Mouse (Mus musculus) stomach, postnatal 0 days (tissue): Measurements from ENCODE around the gene Klhl42. TPM values are rescaled to one million over a fixed set of nuclear protein-coding genes. Genes with fewer than 3 reads are reported as not detected.

ENCODE experiments used
- ATAC-seq: fragments of 200-750 bp; cut with Nextera tagmentation; 2 replicates; pipeline ENCODE4 v1.8.0; 2017; ENCODE audit not compliant: low FRiP score, low TSS enrichment
- DNase-seq: peaks from one replicate; pipeline ENCODE4 v3.0.0-alpha.2; 2016; ENCODE audit warnings: low spot score
- H3K27ac ChIP-seq: fragments of 300-500 bp; sonication (generic); replicated peaks from 2 replicates; pipeline ENCODE4 v1.5.1; 2014; ENCODE audit warnings: mild to moderate bottlenecking, control low read depth
- H3K27me3 ChIP-seq: fragments of 300-500 bp; sonication (generic); 2 replicates; pipeline ENCODE4 v1.6.1; 2014; ENCODE audit warnings: low read length; ENCODE audit not compliant: control insufficient read depth, insufficient read depth
- H3K36me3 ChIP-seq: fragments of 300-500 bp; sonication (generic); 2 replicates; pipeline ENCODE4 v1.6.1; 2014; ENCODE audit warnings: low read length, mixed read lengths; ENCODE audit not compliant: control insufficient read depth, insufficient read depth
- H3K4me1 ChIP-seq: fragments of 300-500 bp; sonication (generic); replicated peaks from 2 replicates; pipeline ENCODE4 v1.6.1; 2014; ENCODE audit warnings: antibody characterized with exemption; ENCODE audit not compliant: control insufficient read depth, insufficient read depth
- H3K4me2 ChIP-seq: fragments of 300-500 bp; sonication (generic); replicated peaks from 2 replicates; pipeline ENCODE4 v1.6.1; 2014; ENCODE audit warnings: low read depth, mild to moderate bottlenecking, control low read depth, moderate library complexity
- H3K4me3 ChIP-seq: fragments of 300-500 bp; sonication (generic); 2 replicates; pipeline ENCODE4 v1.5.1; 2014; ENCODE audit warnings: low read depth, low read length, control low read depth
- H3K9ac ChIP-seq: fragments of 300-500 bp; sonication (generic); 2 replicates; pipeline ENCODE4 v1.6.1; 2014; ENCODE audit warnings: mild to moderate bottlenecking, low read length, control low read depth, mixed read lengths
- H3K9me3 ChIP-seq: fragments of 300-500 bp; sonication (generic); 2 replicates; pipeline ENCODE4 v1.6.1; 2016; ENCODE audit warnings: low read length; ENCODE audit not compliant: control insufficient read depth
- CTCF ChIP-seq: IDR thresholded peaks from 2 replicates; pipeline ENCODE4 v1.5.1; 2016; ENCODE audit warnings: antibody characterized with exemption, low read depth, mild to moderate bottlenecking, moderate library complexity
- EP300 ChIP-seq: optimal IDR thresholded peaks from 2 replicates; pipeline ENCODE3; 2016; ENCODE audit warnings: antibody characterized with exemption
- WGBS: fragments of 180-500 bp; shearing (Covaris S2); extraction: QIAGEN DNeasy Blood & Tissue Kit; methylation state at CpG from one replicate; pipeline ENCODE4 v1.1.7; 2014; 5-methylcytosine and 5-hydroxymethylcytosine counted together
- polyA plus RNA-seq: library from polyadenylated mRNA; unstranded; fragments of >200 nt; fragmentation: Nextera tagmentation; extraction: Ambion mirVana; gene quantifications from 2 replicates; pipeline ENCODE4 v1.2.1, GENCODE M21; 2015

The Klhl42 gene
- 4.0 and 4.5 TPM in 2 replicates for polyA plus RNA-seq

DNA sequence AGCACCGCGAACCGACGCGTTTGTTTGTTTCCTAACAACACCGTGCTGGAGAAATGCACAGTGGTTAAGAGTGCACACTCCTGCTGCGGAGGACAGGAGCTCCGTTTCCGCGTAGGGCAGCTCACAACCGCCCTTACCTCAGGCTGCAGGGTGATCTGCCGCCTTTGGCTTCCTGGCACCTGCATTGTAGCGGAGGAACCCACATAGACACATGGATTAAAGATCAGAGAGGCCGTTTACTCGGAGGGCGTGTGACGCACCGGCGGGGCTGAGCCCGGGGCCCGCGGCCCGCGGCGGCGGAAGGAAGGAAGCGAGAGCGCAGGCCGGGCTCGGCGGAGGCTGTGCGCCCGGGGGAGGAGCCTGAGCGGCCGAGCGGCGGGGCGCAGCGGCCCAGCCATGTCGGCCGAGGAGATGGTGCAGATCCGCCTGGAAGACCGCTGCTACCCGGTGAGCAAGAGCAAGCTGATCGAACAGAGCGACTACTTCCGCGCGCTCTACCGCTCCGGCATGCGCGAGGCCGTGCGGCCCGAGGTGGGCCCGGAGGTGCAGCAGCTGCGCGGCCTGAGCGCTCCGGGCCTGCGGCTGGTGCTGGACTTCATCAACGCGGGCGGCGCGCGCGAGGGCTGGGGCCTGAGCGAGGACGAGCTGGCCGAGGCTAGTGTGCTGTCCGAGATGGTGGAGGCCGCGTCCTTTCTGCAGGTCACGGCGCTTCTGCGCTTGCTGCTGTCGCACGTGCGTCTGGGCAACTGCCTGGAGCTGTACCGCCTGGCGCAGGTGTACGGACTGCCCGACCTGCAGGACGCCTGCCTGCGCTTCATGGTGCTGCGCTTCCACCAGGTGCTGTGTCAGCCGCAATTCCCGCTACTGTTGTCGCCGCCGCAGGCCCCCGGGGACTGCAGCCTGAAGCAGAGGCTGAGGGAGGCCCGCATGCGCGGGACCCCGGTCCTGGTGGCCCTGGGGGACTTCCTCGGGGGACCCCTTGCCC lies at the start of gene Klhl42:
TSS of gene Klhl42 (plus strand) at position 244 of the 985 bp plus-strand sequence.
- Histone ChIP-seq H3K27me3 (no peaks in the 10 kb centered on the region), H3K4me3 (peak within 1 kb of the TSS; percentile 75), H3K4me1 (no peaks in the 10 kb centered on the region), H3K9me3 (no peaks in the 10 kb centered on the region), H3K9ac (peak within 1 kb of the TSS; percentile 94), H3K27ac (peak within 1 kb of the TSS; percentile 90), H3K4me2 (peak within 1 kb of the TSS; percentile 93), H3K36me3 (peaks cover 4% of the 10 kb centered on the region; the same call in 1 of the 2 replicates)
- DNase-seq = peak; percentile 80
- no peak for TF ChIP-seq CTCF
- no peak for TF ChIP-seq EP300
- ATAC-seq = peak; percentile 93
- under 1% methylated on average over 99 of the region's 99 CpGs for WGBS

DNA sequence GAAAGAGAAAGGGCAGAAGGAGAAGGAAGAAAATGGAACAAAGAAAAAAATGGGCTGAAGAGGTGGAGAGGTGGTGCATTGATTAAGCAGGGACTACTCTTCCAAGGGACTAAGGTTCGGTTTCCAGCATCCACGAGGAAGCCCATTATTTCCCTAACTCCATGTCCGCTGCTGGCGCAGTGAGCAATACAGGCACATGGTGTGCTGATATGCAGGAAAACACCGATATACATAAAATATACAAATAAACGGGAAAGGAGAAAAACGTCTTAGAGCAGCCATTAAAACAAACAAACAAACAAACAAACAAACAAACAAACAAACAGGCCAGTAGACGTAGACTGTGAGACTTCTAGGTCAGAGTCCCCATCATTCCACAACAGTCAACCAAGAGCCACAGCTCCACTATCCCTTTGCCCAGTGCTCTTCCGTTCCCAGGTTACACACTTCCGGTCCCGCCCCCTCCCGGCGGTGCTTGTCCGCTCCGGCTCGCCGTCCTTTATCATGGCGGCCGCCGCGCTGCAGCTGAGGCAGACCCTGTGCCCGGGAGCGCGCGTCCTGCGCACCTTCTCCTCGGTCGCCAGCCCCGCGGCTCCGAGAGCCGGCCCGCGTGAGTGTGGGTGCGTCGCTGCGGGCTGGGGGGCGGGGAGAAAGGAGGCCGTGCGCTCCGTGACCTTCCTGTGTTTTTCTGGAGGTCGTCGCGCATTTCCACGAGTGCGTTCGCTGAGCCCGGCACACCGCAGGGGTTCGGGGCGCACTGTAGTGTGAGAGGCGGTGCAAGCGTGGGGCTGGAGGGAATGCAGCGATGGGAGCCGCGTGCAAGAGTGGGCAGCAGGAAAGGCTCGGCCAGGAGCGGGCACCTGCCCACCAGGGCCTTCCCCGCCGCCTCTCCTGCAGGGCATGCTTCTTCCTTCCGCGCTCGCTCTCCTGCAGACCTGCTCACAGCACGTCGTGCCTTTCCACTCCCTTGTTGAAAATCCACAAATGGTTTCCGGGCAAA lies 48.6 kb upstream of the Klhl42 start, which contains the start of gene Mrps35:
TSS of gene Mrps35 (plus strand) at position 474 of the 1,000 bp plus-strand sequence.
- 4% methylated on average over 56 of the region's 66 CpGs for WGBS
- Histone ChIP-seq H3K9me3 (no peaks in the 10 kb centered on the region), H3K4me1 (peaks cover 4% of the 10 kb centered on the region; the same call in 1 of the 2 replicates)

DNA sequence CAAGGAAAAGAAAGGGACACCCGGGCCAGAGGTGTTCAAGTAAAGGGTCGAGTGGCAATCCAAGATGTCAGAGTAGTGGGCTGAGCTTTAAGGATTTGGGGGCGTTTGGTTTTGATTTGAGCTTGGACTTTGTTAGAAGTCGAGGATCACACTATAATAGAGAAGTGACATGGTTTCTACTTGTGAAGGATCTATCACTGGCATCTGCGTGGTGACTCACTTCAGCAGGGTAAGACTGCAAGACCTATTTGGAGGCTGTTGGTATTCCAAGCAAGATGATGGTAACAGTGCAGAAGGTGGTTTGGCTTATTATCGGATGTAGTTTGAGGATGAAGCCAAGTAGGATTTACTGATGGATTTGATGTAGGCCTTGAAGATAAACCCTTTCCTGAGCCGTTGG lies 47.5 kb upstream of the Klhl42 start:
- Histone ChIP-seq H3K4me1 (peaks cover 4% of the 10 kb centered on the region; the same call in 1 of the 2 replicates), H3K27ac (no peak overlapping the region; the same call in 1 of the 2 replicates), H3K4me2 (peak overlapping the region; percentile 72), H3K36me3 (no peaks in the 10 kb centered on the region; the same call in 1 of the 2 replicates), H3K9ac (peak overlapping the region; percentile 94), H3K9me3 (no peaks in the 10 kb centered on the region), H3K4me3 (peak overlapping the region; percentile 87), H3K27me3 (no peaks in the 10 kb centered on the region)
- WGBS = 36% methylated on average over 7 of the region's 7 CpGs
- TF ChIP-seq EP300 (no peak), CTCF (no peak)
- DNase-seq (no peak), ATAC-seq (no peak)

More for the DNA sequence above, 48.6 kb upstream of the Klhl42 start, which contains the start of gene Mrps35:
- Histone ChIP-seq H3K27me3 (no peaks in the 10 kb centered on the region), H3K4me3 (peak within 1 kb of the TSS; percentile 87), H3K36me3 (no peaks in the 10 kb centered on the region), H3K4me2 (peak within 1 kb of the TSS; percentile 72), H3K9ac (peak within 1 kb of the TSS; percentile 94), H3K27ac (peak within 1 kb of the TSS; percentile 89)
- ATAC-seq (peak; percentile 97), DNase-seq (peak; percentile 93)
- TF ChIP-seq CTCF (peak; percentile 39; the same call in 1 of the 2 replicates), EP300 (no peak)

GRCm38 (mm10) chr6:147049239-147049805 lies 41.9 kb upstream of the Klhl42 start:
- no peak overlapping the region for H3K9ac ChIP-seq
- H3K4me3 ChIP-seq = no peak overlapping the region
- no peak overlapping the region for H3K27ac ChIP-seq
- ATAC-seq = no peak
- no peaks in the 10 kb centered on the region for H3K9me3 ChIP-seq
- peaks cover 19% of the 10 kb centered on the region; the same call in 1 of the 2 replicates for H3K36me3 ChIP-seq
- H3K27me3 ChIP-seq = no peaks in the 10 kb centered on the region
- no peaks in the 10 kb centered on the region for H3K4me1 ChIP-seq
- DNase-seq = no peak
- no peak overlapping the region for H3K4me2 ChIP-seq
- 91% methylated on average over 13 of the region's 13 CpGs for WGBS
- TF ChIP-seq CTCF = no peak
- TF ChIP-seq EP300 = no peak

DNA sequence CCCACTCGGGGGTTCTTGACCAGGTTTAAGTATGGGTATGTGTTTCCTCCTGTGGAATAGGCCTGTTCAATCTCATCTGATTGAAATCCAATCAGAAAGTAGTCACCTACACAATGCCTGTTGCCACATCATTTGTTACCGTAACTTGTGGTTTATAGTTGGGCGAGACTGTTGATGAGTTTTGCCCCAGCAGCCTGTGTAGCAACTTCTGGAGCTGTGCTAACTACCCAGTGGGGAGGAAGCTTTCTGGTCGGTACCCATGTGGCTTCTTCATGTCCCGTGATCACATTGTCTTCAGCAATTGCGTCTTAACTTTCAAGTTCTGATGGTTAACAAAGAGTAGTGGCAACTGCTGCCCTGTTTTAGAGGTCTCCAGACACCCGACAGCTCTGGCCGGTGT lies 39.5 kb upstream of the Klhl42 start:
- Histone ChIP-seq H3K27ac (no peak overlapping the region), H3K27me3 (no peaks in the 10 kb centered on the region), H3K36me3 (peaks cover 19% of the 10 kb centered on the region; the same call in 1 of the 2 replicates), H3K4me2 (no peak overlapping the region), H3K4me1 (no peaks in the 10 kb centered on the region), H3K9me3 (no peaks in the 10 kb centered on the region), H3K9ac (no peak overlapping the region), H3K4me3 (no peak overlapping the region)
- no peak for ATAC-seq
- no peak for DNase-seq
- 94% methylated on average over 8 of the region's 8 CpGs for WGBS
- TF ChIP-seq EP300 (no peak), CTCF (no peak)
